Mouse (Mus musculus): Measurements from ENCODE around the gene Cmc2.

The Cmc2 gene

GRCm38 (mm10) chr8:116905836-116906235 is 15.4 kb downstream of the Cmc2 start:
- no peak for DNase-seq (ENCODE audit: low spot score)

- DNase-seq (ENCODE audit: low spot score): no peak
Observed at GRCm38 (mm10) chr8:116905252-116905651, 16.0 kb downstream of the Cmc2 start.

GRCm38 (mm10) chr8:116904736-116905135 is 16.5 kb downstream of the Cmc2 start:
- DNase-seq (ENCODE audit: low spot score): no peak

DNA sequence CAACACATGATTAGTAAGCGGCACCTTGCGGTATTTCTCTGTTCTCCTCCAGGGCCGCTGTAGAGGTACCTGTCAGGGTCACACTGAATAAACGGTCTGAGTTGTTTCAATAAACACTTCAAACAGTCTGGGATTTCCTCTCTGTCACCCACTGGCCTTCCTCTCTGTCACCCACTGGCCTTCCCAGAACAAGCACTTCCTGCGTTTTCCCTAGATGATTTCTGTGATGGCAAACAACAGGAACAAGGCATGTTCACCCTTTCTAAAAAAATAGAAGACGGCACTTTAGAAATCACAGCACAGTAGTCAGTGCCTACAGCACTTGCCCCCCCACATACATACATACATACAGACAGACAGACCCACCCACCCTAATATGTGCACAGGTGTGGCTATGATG is 25.7 kb downstream of the Cmc2 start:
- DNase-seq (ENCODE audit: low spot score): no peak

- no peak for DNase-seq (ENCODE audit: low spot score)
Observed at GRCm38 (mm10) chr8:116893938-116894337, 27.3 kb downstream of the Cmc2 start.

DNA sequence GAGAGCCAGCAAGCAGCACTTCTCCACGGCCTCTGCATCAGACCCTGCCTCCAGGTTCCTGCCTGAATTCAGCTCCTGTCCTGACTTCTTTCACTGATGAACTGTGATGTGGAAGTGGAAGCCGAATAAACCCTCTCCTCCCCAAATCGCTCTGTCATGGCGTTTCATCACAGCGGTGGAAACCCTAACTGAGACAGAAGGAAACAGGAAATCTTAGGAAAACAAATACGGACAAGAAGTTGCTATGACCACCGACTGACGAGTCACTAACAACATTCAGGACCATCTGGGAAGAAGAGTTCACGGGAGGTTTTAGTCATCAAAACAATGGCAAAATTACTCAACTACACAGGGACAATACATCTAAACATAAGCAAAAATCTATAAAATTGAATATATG is 28.6 kb downstream of the Cmc2 start:
- DNase-seq (ENCODE audit: low spot score): no peak

- no peak for DNase-seq (ENCODE audit: low spot score)
Observed at GRCm38 (mm10) chr8:116892130-116892529, 29.1 kb downstream of the Cmc2 start.

- no peak for DNase-seq (ENCODE audit: low spot score)
Observed at GRCm38 (mm10) chr8:116891446-116891845, 29.8 kb downstream of the Cmc2 start.

DNA sequence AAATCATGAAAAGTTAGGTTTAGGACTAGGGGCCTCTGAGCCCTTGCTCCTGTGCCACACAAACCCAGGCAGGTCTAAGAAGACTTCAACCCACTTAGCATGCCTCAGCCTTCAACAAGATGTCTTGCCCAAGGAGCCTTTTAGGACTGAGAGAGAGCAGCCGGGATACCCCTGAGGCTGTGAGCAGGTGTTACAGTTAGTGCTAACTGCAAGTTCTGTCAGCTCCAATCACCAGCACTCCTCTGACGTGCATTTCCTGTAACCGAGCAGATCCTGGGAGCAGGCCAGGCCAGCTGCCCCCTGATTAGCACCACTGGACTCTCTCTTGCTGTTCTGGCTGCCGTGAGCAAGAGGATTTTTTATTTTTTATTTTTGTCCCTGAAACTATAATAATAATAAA is 33.4 kb downstream of the Cmc2 start:
- DNase-seq (ENCODE audit: low spot score): no peak

DNA sequence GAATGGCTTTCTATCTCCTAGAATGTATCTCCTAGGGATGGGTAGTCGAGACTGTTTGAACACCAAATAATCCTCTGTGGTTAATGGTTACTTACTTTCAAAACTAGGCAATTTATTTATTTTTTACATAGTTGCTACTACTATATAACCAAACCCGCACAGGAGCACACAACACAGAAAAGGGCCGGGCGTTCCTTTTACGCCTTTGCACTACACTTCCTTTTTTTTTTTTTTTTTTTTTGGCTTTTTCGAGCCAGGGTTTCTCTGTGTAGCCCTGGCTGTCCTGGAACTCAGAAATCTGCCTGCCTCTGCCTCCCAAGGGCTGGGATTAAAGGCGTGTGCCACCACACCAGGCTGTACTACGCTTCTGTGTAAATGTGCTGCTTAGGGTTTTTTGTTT is 39.9 kb downstream of the Cmc2 start:
- DNase-seq (ENCODE audit: low spot score): no peak

GRCm38 (mm10) chr8:116875798-116876450 is 45.3 kb downstream of the Cmc2 start:
- DNase-seq (ENCODE audit: low spot score): no peak

DNA sequence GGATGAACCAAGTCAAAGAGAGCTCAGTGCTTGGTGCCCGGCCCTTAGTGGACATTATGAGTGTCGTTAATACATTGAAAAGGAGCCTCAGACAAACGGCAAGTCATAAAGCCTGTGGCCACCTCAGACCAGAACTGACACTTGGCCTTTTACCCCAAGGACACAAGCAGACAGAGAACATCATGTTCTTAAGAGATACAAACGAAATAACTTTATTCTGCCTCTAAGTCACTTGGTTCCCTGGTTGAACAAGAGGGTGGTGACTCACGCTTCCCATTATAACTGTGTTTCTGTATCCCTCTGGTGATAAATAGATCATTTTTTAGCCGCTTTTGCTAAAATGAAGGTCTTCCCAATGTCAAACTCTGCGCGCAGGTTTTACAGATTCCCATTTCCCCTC is 47.3 kb downstream of the Cmc2 start:
- no peak for DNase-seq (ENCODE audit: low spot score)

DNA sequence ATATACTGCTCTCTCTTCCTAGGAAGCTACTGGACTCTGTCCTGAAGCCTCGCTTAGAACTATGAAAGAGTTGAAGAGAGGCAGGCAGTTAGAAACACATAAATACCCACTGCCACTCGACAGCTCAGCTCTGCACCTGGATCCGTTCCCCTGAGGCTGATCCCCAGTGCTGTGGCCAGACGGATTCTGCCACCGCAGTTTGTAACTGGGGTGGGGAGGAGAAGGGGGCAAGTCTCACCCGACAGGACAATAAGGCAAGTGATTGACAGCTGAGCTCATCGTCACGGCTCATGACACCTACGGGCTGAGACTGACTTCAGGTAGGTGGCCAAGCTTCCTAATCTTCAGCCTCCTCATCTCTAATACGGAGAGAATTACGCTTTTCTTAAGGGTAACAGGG is 47.7 kb downstream of the Cmc2 start:
- DNase-seq (ENCODE audit: low spot score): no peak

GRCm38 (mm10) chr8:116872761-116873342 is 48.4 kb downstream of the Cmc2 start:
- no peak for DNase-seq (ENCODE audit: low spot score)

DNA sequence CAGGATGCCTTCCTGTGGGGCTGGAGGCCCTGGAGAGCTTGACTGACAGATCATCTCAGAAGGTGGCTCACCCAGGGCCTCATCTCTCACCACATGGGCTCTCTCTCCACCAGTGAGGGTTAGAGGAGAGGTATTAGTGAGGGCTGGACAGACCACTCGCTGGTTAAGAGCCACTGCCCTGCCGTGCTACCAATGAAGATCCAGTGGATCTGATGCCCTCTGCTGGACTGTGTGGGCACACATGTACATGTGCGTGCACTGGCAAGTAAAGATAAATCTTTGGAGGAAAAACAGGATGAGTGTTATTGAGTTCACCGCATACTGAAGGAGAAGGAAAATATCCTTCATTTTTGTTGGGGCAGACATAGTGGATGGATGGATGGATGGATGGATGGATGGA is 52.6 kb downstream of the Cmc2 start:
- no peak for DNase-seq (ENCODE audit: low spot score)

GRCm38 (mm10) chr8:116867321-116867720 is 53.9 kb downstream of the Cmc2 start:
- no peak for DNase-seq (ENCODE audit: low spot score)

DNA sequence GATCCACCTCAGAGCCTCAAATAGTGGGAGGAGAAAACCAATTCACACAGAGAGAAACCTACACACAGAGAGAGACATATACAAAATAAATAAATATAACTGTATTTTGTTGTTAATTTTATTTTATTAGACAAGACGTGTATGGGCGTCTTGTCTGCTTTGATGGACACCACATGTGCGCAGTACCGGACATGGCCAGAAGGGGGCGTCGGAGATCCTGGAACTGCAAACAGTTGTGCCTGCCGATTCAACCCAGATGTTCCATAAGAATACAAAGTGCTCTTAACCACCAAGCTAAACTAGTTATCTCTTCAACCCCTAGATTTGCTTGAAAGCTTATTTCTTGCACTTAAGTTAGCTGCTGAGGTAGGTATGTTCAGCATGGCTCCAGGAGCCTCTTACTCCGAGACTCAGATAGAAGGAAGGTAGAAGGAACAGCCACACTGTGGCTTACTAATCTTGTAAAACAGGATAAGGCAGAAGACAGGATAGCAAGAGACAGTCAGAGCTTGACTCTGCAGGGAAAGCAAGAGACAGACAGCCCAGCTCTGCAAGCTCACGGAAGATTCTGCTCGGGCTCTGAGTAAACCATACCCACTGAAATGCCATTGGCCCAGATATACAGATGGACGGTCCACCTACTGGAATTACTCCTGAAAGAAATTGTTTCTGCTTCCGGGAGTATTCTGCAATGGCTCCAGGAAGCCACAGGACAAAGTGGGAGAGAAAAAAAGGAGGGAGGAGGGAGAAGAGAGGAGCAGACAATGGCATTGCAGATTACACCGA is 54.9 kb downstream of the Cmc2 start:
- no peak for DNase-seq (ENCODE audit: low spot score)

GRCm38 (mm10) chr8:116864514-116864913 is 56.7 kb downstream of the Cmc2 start:
- no peak for DNase-seq (ENCODE audit: low spot score)

DNA sequence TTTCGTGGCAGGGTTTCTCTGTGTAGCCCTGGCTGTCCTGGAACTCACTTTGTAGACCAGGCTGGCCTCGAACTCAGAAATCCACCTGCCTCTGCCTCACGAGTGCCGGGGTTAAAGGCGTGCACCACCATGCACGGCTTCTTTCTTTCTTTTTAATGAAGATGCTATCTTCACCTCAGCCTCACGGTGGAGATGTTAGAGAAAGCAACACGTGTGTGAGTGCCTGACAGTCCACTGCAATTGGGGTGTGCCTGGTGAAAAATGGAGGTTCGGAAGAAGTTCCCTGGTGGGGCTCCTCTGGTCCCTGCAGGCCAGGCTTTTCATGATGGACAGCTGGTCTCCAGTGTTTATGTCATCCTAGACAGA is 57.2 kb downstream of the Cmc2 start:
- DNase-seq (ENCODE audit: low spot score): no peak

DNA sequence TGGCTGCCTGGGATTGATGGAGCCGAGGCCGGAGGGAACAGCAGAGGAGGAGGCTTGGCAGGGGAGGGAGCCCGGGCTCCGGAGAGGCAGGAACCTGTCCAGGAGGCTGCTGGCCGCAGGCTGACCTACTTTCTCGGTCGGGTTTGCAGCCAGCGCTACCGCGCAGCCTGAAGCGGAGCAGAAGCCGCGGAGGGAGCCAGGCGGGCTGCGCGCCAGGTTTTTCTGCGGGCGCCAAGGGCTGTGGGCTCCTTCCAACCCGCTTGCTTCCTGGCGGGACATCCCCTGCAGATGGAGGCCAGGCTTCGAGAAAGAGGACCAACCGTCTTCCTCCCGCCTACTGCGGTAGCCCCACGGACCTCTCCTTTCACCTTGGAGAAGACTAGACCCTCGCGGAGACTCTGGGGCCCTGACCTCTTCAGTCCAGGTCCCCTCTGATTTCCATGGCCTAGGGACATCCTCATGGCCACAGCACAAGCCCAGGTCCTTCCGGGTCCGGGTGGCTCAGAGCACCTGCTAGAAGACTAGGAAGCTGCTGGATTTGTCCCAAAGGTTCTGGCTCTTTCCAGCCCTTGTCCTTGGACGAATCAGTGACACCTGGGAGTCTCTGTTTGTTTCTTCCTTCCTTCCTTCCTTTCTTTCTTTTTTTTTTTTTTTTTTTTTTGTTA is 57.8 kb downstream of the Cmc2 start:
- no peak for DNase-seq (ENCODE audit: low spot score)

DNA sequence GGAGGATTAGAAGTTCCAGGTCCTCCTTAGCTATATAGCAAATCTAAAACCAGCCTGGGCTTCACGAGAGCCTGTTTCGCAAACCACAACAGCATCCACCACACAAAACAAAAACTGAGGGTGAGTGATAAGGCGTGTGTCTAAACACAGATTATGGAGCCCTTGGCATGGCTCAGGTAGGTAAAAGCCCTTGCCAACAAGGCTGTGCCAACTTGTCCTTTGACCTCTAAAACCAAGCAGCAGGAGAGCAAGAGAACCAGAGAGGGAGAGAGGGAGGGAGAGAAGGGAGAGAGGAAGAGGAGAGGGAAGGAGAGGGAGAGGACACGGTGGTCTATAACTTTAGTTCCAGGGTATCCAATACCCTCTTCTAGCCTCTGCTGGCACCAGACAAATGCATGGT is 59.1 kb downstream of the Cmc2 start:
- no peak for DNase-seq (ENCODE audit: low spot score)

- DNase-seq (ENCODE audit: low spot score): no peak
Observed at GRCm38 (mm10) chr8:116852042-116852441, 69.2 kb downstream of the Cmc2 start.

- no peak for DNase-seq (ENCODE audit: low spot score)
Observed at GRCm38 (mm10) chr8:116848042-116848441, 73.2 kb downstream of the Cmc2 start.

Data from layer of hippocampus, adult 9-10 months (tissue).